Mouse (Mus musculus) liver, embryonic 14.5 days (tissue): Measurements from ENCODE around the gene Il17rb.

Experiments
- CTCF ChIP-seq: IDR thresholded peaks from 2 replicates; pipeline ENCODE4 v1.5.1; 2016; ENCODE audit warnings: antibody characterized with exemption, low read depth, control low read depth
- EP300 ChIP-seq: IDR thresholded peaks from 2 replicates; pipeline ENCODE4 v1.6.1; 2016; ENCODE audit warnings: antibody characterized with exemption, low read depth

- TF ChIP-seq EP300 (no peak), CTCF (no peak)
Observed at GRCm38 (mm10) chr14:30056031-30056766, 47.5 kb upstream of the Il17rb start.
